Mouse (Mus musculus) c-Kit-positive CD71-positive TER-119-negative erythroid progenitor cells, embryonic 14.5 days (primary cell): Measurements from ENCODE around the gene 2310011J03Rik.
"Not testable (repeated sequence)": the region's sequence is repeated elsewhere in the genome, so short reads cannot be mapped to it uniquely, and the experiment has no call there.

Source experiments
- DNase-seq: peaks from one replicate; pipeline ENCODE4 v3.0.0-alpha.2; 2013; ENCODE audit warnings: low read depth

2310011J03Rik gene

GRCm38 (mm10) chr10:80320340-80320760 lies at the start of gene 2310011J03Rik:
Gene 2310011J03Rik, minus strand, starts transcription at chr10:80320537.
- DNase-seq, result peak; percentile 93

DNA sequence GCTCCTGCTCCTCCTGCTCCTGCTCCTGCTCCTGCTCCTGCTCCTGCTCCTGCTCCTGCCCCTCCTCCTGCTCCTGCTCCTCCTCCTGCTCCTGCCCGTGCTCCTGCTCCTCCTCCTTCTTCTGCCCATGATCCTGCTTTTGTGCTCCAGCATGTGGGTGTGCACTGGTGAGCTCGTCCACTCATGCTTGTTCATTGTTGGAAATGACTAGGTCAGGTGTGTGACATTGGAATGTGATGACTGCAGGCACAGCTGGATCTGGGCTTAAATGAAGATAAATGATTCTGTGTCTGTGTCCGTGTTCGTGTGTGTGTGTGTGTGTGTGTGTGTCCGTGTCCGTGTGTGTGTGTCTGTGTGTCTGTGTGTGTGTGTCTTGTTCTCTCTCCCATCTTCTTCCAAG lies 48.1 kb upstream of the 2310011J03Rik start:
- DNase-seq, result no peak

- no peak for DNase-seq
Measured at GRCm38 (mm10) chr10:80367954-80368353, 47.6 kb upstream of the 2310011J03Rik start.

DNA sequence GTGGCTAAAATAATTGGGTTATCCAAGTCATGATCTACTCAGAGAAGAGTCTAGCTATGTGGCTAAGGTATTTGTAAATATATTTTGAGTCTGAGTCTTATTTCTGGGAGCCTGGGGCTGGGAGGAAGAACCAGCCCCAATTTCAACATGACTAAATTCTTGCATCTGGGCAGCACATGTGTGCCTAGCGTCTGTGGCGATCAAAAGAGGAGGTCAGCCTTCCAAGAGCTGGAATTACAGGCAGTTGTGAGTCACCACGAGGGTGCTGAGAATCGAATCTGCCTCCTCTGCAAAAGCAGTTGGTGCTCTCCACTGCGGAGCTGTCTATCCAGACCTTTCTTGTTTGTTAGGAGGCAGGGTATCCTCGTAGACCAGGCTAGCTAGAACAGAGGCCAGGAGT lies 45.4 kb upstream of the 2310011J03Rik start:
- no peak for DNase-seq

DNA sequence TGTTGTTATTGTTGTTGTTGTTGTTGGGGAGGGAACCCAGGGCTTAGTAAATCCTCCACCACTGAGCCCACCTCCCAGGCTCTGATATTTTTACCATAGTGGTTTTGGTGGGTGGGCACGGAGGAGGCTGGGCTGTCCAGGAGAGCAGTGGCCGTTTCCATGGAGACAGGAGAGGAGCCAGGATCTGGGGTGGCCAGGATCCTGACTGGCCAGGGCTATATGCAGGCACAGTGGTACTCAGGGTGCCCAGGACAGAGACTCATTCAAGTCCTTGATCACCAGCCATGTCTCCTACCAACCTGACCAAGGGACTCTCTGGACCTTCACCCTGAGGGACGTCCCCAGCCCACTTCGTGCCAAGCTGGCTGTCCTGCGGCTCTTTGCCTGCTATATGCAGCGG lies 43.4 kb upstream of the 2310011J03Rik start:
- no peak for DNase-seq

DNA sequence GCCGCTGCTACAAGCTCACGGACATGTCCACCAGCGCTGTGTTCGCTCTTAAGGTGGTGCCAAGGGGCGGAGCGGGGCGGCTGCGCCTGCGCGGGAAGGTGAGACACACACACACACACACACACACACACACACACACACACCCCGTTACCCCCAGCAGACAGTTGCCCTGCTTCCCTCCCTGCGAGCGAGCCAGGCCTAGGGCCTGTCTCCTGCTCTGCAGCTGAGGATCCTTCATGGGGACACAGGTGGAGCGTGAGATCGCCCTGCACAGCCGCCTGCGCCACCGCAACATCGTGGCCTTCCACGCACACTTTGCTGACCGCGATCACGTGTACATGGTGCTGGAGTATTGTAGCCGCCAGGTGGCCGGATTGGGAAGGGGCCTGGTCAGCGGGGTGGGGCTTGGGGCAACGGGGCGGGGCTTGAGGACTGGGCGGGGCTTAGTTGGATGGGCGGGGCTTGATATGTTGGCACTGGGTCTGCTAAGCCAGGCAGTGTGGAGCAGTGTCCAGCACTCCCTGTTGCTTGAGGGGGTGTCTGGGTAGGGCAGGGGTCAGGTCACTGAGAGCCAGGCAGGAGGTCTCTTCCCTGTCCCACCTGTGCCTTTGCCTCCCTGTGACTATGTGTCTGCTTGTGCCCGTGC lies 37.8 kb upstream of the 2310011J03Rik start:
- DNase-seq, result no peak

- DNase-seq, result no peak
Measured at GRCm38 (mm10) chr10:80357336-80357735, 37.0 kb upstream of the 2310011J03Rik start.

DNA sequence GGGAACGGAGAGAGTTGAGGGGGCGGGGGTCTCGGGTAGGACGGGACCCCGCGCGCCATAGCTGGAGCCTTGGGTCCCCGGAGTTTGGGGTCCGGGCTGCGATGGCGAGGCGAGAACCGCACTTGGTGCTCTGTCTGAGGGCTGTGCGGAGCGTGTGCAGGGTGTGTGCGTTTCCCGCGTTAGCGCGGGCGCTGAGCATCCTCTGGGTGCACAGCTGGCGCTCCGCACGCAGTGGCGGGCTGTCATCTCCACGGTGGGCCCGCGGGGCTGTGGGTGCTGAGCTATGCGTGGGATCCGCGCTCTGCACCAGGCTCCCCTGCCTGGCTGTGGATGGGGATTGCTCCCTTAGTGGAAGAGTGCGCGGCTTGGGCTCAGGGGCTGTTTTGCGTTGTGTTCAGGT lies 36.4 kb upstream of the 2310011J03Rik start:
- no peak for DNase-seq

GRCm38 (mm10) chr10:80356001-80356682 lies 35.8 kb upstream of the 2310011J03Rik start, which contains the start of gene Plk5:
Gene Plk5, plus strand, starts transcription at chr10:80356459.
- no peak for DNase-seq

GRCm38 (mm10) chr10:80355431-80355830 lies 35.1 kb upstream of the 2310011J03Rik start:
- no peak for DNase-seq

DNA sequence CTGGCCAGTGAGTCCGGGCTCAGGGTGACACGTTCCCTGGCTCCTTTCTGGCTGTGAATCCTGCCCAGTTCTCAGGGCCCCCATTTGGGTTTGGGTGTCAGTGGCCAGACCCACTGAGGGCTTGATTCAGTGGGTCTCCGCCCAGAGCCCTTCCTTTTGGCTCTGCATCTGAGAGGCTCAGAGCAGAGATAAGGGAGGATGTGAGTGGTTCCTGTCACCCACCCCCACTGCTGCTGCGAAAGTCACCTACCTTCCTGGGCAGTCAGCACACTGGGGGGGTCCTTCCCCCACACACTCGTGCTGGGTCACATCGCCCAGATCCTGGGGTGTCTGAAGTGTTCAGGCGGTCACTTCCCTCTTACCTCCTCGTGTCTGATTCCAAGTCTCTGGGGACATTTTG lies 32.4 kb upstream of the 2310011J03Rik start:
- DNase-seq, result no peak

- no peak for DNase-seq
Measured at GRCm38 (mm10) chr10:80351896-80352295, 31.6 kb upstream of the 2310011J03Rik start.

DNA sequence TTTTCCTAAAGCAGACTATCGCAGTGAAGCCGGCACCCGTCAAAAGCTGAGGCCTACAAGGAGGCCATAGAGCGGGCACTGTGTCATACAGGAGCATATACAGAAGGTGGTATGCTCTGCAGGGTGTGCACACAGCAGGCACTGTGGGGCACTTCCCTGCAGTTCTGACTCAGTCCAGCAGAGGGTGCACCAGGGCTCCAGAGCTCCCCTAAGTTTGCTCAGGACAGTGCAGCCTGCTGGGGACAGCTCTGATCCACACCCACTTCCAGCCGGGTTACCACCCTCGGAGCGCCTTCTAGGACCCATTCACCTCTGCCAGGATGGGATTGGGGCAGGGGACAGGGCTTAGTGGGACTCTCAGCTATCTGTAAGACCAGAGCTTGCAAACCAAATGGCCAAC lies 30.0 kb upstream of the 2310011J03Rik start:
- DNase-seq, result peak; percentile 84

GRCm38 (mm10) chr10:80348981-80349380 lies 28.6 kb upstream of the 2310011J03Rik start:
- no peak for DNase-seq

DNA sequence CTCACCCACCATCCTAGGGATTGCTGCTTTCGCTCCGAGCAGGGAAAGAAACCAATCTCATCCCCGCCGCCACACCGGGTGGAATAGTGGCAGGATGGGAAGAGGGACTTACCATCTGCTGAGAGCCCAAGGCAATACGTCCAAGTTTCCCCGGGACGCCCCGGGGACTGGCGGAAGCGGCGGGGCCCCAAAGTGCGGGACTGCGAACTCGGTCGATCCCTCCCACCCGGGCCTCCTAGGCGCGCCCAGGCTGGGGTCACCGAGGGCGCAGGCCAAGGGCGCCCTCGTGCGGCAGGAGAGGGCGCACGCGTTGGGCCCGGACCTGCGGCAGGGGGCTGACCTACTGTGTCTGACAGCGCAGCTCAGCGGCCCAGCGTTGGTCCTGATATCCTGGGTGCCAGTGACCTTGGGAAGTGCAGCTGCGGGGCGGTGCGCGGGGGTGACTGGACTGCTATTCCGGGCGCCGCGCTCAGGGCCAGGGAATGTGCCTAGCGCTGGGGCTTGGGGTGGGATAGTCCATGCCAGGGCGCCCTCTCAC lies 28.0 kb upstream of the 2310011J03Rik start, which contains the start of gene Adamtsl5:
Gene Adamtsl5 (minus strand): TSS at position 169 of the 538 bp plus-strand sequence.
- peak; percentile 77 for DNase-seq

DNA sequence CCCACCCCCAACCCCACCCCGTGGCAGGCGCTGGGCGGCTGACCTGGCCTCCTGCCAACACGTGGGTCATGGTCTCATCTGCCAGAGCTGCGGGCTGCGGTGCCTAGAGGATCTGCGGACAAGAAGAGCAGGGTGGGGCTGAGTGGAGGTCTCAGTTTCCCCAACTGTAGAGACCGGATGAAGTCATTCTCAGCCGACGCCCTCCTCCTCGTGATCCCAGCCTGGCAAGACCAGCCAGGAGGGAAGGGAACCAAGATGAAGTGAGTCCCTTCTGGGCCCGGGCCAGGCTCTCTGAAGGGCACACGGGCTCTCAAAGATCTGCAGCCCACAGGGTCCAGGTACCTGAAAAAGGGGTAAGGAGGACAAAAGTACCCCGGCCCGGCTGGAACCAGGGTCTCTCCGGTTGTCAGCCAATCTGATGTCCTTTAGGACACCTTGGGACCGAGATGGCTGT lies 27.2 kb upstream of the 2310011J03Rik start:
- no peak for DNase-seq

DNA sequence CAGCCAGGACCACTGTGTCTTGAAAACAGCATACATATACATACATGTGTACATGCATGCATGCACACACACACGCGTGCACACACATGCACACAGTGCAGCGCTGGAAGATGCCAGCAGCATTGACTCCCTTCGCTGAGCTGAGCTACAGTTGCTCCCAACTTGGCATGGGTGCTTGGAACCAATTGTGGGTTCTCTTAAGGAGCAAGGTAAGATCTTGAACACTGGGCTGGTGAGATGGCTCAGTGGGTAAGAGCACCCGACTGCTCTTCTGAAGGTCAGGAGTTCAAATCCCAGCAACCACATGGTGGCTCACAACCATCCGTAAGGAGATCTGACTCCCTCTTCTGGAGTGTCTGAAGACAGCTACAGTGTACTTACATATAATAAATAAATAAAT lies 25.6 kb upstream of the 2310011J03Rik start:
- DNase-seq, result not testable (repeated sequence)

GRCm38 (mm10) chr10:80345122-80345521 lies 24.8 kb upstream of the 2310011J03Rik start:
- no peak for DNase-seq

- DNase-seq, result peak; percentile 85
Measured at GRCm38 (mm10) chr10:80344131-80344661, 23.9 kb upstream of the 2310011J03Rik start.

- DNase-seq, result no peak
Measured at GRCm38 (mm10) chr10:80343425-80343895, 23.1 kb upstream of the 2310011J03Rik start.

- DNase-seq, result no peak
Measured at GRCm38 (mm10) chr10:80342749-80343424, 22.6 kb upstream of the 2310011J03Rik start.

DNA sequence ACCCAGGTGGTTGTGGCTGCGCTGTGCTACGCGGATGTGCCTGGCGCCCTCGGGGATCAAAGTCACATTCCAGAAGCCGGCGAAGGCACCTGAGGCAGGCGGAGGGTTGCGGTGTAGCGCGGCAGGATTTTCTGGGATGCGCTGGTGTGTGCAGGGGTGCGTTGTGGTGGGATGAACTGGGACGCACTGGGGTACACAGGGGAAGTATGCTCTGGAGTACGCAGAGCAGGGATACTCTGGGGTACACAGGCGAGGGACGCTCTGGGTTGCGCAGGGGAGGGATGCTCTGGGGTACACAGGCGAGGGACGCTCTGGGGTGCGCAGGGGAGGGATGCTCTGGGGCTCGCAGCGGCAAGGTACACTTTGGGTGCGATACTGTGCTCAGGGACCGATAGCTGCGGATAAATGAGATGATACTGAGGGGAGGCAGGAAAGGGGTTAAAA lies 22.0 kb upstream of the 2310011J03Rik start:
- DNase-seq, result no peak
